Mouse (Mus musculus) forebrain, embryonic 12.5 days (tissue): ENCODE measurements at regions not wholly inside any gene's neighbourhood (a gene's known extent, or its start where the extent isn't known, plus 50 kb on each side); places are given as distances from the start of the nearest gene placed in this dataset.

ENCODE experiments used
- ATAC-seq: fragments of 200-750 bp; cut with Nextera tagmentation; 2 replicates; pipeline ENCODE4 v1.8.0; 2017; ENCODE audit warnings: moderate TSS enrichment; ENCODE audit not compliant: low FRiP score
- H3K27ac ChIP-seq: fragments of 300-500 bp; sonication (generic); 2 replicates; pipeline ENCODE4 v1.5.1; 2016; ENCODE audit warnings: mild to moderate bottlenecking
- H3K27me3 ChIP-seq: fragments of 300-500 bp; sonication (generic); 2 replicates; pipeline ENCODE4 v1.6.1; 2016; ENCODE audit warnings: mild to moderate bottlenecking
- H3K36me3 ChIP-seq: fragments of 300-500 bp; sonication (generic); replicated peaks from 2 replicates; pipeline ENCODE4 v1.6.1; 2016; ENCODE audit warnings: mild to moderate bottlenecking
- H3K4me1 ChIP-seq: fragments of 300-500 bp; sonication (generic); 2 replicates; pipeline ENCODE4 v1.6.1; 2016
- H3K4me2 ChIP-seq: fragments of 300-500 bp; sonication (generic); 2 replicates; pipeline ENCODE4 v1.6.1; 2016; ENCODE audit warnings: mild to moderate bottlenecking, moderate library complexity
- H3K4me3 ChIP-seq: fragments of 300-500 bp; sonication (generic); replicated peaks from 2 replicates; pipeline ENCODE4 v1.5.1; 2016; ENCODE audit warnings: mild to moderate bottlenecking
- H3K9ac ChIP-seq: fragments of 300-500 bp; sonication (generic); 2 replicates; pipeline ENCODE4 v1.6.1; 2016; ENCODE audit warnings: mild to moderate bottlenecking
- H3K9me3 ChIP-seq: fragments of 300-500 bp; sonication (generic); 2 replicates; pipeline ENCODE4 v1.6.1; 2016
- WGBS: fragments of 180-500 bp; shearing (Covaris S2); methylation state at CpG from one replicate; pipeline ENCODE4 v1.1.7; 2016; 5-methylcytosine and 5-hydroxymethylcytosine counted together

- no peaks in the 10 kb centered on the region for H3K27me3 ChIP-seq
- WGBS: 85% methylated on average over 3 of the region's 3 CpGs
- no peaks in the 10 kb centered on the region for H3K36me3 ChIP-seq
- H3K4me2 ChIP-seq: no peak overlapping the region
- H3K27ac ChIP-seq: no peak overlapping the region
- no peak for ATAC-seq
- no peak overlapping the region for H3K4me3 ChIP-seq
- H3K9ac ChIP-seq: no peak overlapping the region
- no peaks in the 10 kb centered on the region for H3K4me1 ChIP-seq
- no peaks in the 10 kb centered on the region for H3K9me3 ChIP-seq
Observed at GRCm38 (mm10) chr16:75663871-75664270, 71.2 kb downstream of the Rbm11 start.

GRCm38 (mm10) chr16:75667589-75667988 is 74.9 kb downstream of the Rbm11 start:
- no peaks in the 10 kb centered on the region for H3K36me3 ChIP-seq
- 96% methylated on average over 2 of the region's 2 CpGs for WGBS
- H3K27ac ChIP-seq: no peak overlapping the region
- no peaks in the 10 kb centered on the region for H3K4me1 ChIP-seq
- no peak for ATAC-seq
- no peaks in the 10 kb centered on the region for H3K9me3 ChIP-seq
- H3K9ac ChIP-seq: no peak overlapping the region
- no peaks in the 10 kb centered on the region for H3K27me3 ChIP-seq
- no peak overlapping the region for H3K4me2 ChIP-seq
- no peak overlapping the region for H3K4me3 ChIP-seq

- ATAC-seq: no peak
- Histone ChIP-seq H3K4me2 (no peak overlapping the region), H3K27ac (no peak overlapping the region), H3K4me3 (no peak overlapping the region), H3K9ac (no peak overlapping the region), H3K9me3 (no peaks in the 10 kb centered on the region), H3K27me3 (no peaks in the 10 kb centered on the region), H3K4me1 (no peaks in the 10 kb centered on the region), H3K36me3 (no peaks in the 10 kb centered on the region)
- WGBS: 71% methylated on average over 1 of the region's 1 CpGs
Observed at GRCm38 (mm10) chr16:75672112-75672511, 79.5 kb downstream of the Rbm11 start.

GRCm38 (mm10) chr16:75675871-75676270 is 83.2 kb downstream of the Rbm11 start:
- Histone ChIP-seq H3K36me3 (no peaks in the 10 kb centered on the region), H3K9me3 (no peaks in the 10 kb centered on the region), H3K4me3 (no peak overlapping the region), H3K27me3 (no peaks in the 10 kb centered on the region), H3K27ac (no peak overlapping the region), H3K9ac (no peak overlapping the region), H3K4me2 (no peak overlapping the region), H3K4me1 (no peaks in the 10 kb centered on the region)
- peak; percentile 86 for ATAC-seq
- WGBS: 67% methylated on average over 2 of the region's 2 CpGs

- WGBS: 29% methylated on average over 1 of the region's 1 CpGs
- no peak overlapping the region for H3K4me2 ChIP-seq
- no peak overlapping the region for H3K4me3 ChIP-seq
- no peaks in the 10 kb centered on the region for H3K4me1 ChIP-seq
- no peaks in the 10 kb centered on the region for H3K9me3 ChIP-seq
- ATAC-seq: no peak
- no peaks in the 10 kb centered on the region for H3K27me3 ChIP-seq
- H3K9ac ChIP-seq: no peak overlapping the region
- H3K27ac ChIP-seq: no peak overlapping the region
- no peaks in the 10 kb centered on the region for H3K36me3 ChIP-seq
Observed at GRCm38 (mm10) chr16:75677180-75677579, 84.5 kb downstream of the Rbm11 start.
